Mouse (Mus musculus): ENCODE data around the gene Gm28035. TPM values are rescaled to one million over a fixed set of nuclear protein-coding genes. Genes with fewer than 3 reads are reported as not detected.

The Gm28035 gene
- polyA plus RNA-seq, 1 experiment = 24.8 TPM

GRCm38 (mm10) chr2:30287027-30287373 lies 46.6 kb downstream of the Gm28035 start:
- peak in 1 of 2 experiments; percentile 41 for DNase-seq (ENCODE audit: extremely low spot score in 1 of 2, low spot score in 1 of 2)

GRCm38 (mm10) chr2:30299525-30299924 lies 59.2 kb downstream of the Gm28035 start:
- DNase-seq (ENCODE audit: extremely low spot score in 1 of 2, low spot score in 1 of 2) = no peak

DNA sequence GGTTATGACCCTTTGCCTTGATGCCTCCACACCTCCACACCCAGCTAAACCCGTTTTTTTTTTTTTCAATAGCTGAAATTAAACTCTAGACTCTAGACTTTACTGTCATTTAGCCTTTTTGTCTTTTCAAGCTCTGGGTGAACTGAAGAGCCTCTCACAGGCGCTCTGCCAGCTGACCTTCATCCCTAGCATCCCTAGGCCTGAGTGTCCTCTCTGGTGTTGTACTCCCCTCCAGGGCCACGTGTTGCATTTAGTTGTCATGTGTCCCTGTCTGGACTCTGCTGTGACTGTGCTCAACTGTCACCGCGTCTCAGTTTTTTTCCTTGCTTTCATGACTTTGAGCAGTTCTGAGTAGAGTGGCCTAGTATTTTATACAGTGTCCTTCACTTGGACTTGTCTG lies 59.6 kb downstream of the Gm28035 start:
- DNase-seq (ENCODE audit: extremely low spot score in 1 of 2, low spot score in 1 of 2) = no peak

- DNase-seq (ENCODE audit: extremely low spot score in 1 of 2, low spot score in 1 of 2) = no peak
Measured at GRCm38 (mm10) chr2:30306087-30306486, 65.7 kb downstream of the Gm28035 start.

- no peak for DNase-seq (ENCODE audit: extremely low spot score in 1 of 2, low spot score in 1 of 2)
Measured at GRCm38 (mm10) chr2:30309351-30309750, 69.0 kb downstream of the Gm28035 start.

GRCm38 (mm10) chr2:30311481-30311880 lies 71.1 kb downstream of the Gm28035 start:
- DNase-seq (ENCODE audit: extremely low spot score in 1 of 2, low spot score in 1 of 2) = peak in 1 of 2 experiments; percentile 50

DNA sequence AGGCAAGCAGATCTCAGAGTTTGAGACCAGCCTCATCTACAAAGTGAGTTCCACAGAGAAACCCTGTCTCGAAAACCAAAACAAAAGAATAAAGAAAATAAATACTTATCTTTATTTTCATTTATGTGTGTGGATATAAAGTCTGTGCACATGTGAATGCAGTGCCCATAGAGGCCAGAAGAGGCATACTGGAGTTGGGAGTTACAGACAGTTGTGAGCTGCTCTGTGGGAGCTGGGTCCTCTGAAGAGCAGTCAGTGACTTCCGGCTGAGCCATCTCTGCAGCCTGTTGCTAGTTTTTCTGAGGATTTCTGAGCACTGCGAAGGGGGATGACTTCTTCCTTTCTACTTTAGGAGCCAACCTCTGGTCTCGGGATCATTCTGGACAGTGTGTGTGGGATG lies 75.8 kb downstream of the Gm28035 start:
- DNase-seq (ENCODE audit: extremely low spot score in 1 of 2, low spot score in 1 of 2) = no peak

- peak in 1 of 2 experiments; percentile 22 for DNase-seq (ENCODE audit: extremely low spot score in 1 of 2, low spot score in 1 of 2)
Measured at GRCm38 (mm10) chr2:30316955-30317354, 76.6 kb downstream of the Gm28035 start.

DNA sequence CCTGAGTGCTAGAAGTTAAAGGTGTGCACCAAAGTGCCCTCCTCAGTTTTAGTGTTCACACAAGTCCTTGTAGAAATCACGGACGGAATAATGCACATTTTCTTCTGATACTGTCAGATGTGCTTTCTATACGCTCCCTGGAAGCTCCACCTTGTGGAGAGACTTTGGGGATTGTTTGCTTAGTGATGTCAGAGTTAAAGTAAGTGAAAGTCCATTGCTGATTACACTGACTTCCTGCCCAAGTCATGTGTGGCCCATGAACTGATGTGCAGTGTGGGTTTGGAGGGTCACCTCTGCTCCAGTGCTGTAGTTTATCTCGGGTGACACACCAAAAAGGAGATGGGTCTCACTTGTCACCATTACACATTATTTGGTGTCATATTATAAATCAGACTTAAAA lies 78.9 kb downstream of the Gm28035 start:
- no peak for DNase-seq (ENCODE audit: extremely low spot score in 1 of 2, low spot score in 1 of 2)

- DNase-seq (ENCODE audit: extremely low spot score in 1 of 2, low spot score in 1 of 2) = no peak
Measured at GRCm38 (mm10) chr2:30323111-30323510, 82.7 kb downstream of the Gm28035 start.

- DNase-seq (ENCODE audit: extremely low spot score in 1 of 2, low spot score in 1 of 2) = no peak
Measured at GRCm38 (mm10) chr2:30325296-30325695, 84.9 kb downstream of the Gm28035 start.

DNA sequence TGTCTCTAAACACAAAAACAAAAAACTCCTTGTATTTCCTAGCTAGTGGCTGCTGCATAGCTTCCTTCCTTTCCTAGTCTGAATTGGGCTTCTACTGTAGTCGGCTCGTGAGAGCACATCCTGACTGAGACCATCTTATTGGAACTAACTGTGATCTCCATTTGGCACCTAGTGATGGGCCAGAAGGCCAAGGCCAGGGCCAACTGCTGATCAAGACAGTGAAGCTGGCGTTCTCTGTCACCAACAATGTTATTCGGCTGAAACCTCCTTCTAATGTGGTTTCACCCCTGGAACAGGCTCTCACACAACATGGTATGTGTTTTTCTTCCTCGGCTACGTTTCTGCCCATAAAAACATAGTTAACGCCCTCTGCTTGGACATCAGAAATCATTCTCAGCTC lies 86.9 kb downstream of the Gm28035 start:
- DNase-seq (ENCODE audit: extremely low spot score in 1 of 2, low spot score in 1 of 2) = no peak

- no peak for DNase-seq (ENCODE audit: extremely low spot score in 1 of 2, low spot score in 1 of 2)
Measured at GRCm38 (mm10) chr2:30328791-30329190, 88.4 kb downstream of the Gm28035 start.

Other genes starting within 250 kb of the Gm28035 start
- gene Wdr34, start 191.7 kb upstream of the Gm28035 start, polyA plus RNA-seq (2012; rRNA removed) = 52.7 and 54.8 TPM in 2 replicates
- gene Set, start 183.2 kb upstream of the Gm28035 start, polyA plus RNA-seq (2012; rRNA removed) = 226 and 229 TPM in 2 replicates
- gene Pkn3, start 162.9 kb upstream of the Gm28035 start, polyA plus RNA-seq (2012; rRNA removed) = 2.0 and 2.7 TPM in 2 replicates
- 20.8 and 21.4 TPM in 2 replicates for gene Zdhhc12, start 146.9 kb upstream of the Gm28035 start, polyA plus RNA-seq (2012; rRNA removed)
- gene Zer1, start 116.0 kb upstream of the Gm28035 start, polyA plus RNA-seq (2012; rRNA removed) = 146 and 169 TPM in 2 replicates
- 44.3 and 45.3 TPM in 2 replicates for gene Tbc1d13, start 106.8 kb upstream of the Gm28035 start, polyA plus RNA-seq (2012; rRNA removed)
- 31.9 and 34.3 TPM in 2 replicates for gene Endog, start 69.1 kb upstream of the Gm28035 start, polyA plus RNA-seq (2012; rRNA removed)
- 55.7 and 56.5 TPM in 2 replicates for gene Spout1, start 62.1 kb upstream of the Gm28035 start, polyA plus RNA-seq (2012; rRNA removed)
- gene Kyat1, start 34.7 kb upstream of the Gm28035 start, polyA plus RNA-seq (2012; rRNA removed) = 26.8 and 29.8 TPM in 2 replicates
- 35.1 and 35.7 TPM in 2 replicates for gene Lrrc8a, start 2.9 kb upstream of the Gm28035 start, polyA plus RNA-seq (2012; rRNA removed)
- 33.8 and 34.0 TPM in 2 replicates for gene Phyhd1, start 25.6 kb downstream of the Gm28035 start, polyA plus RNA-seq (2012; rRNA removed)
- gene Gm28038, start 40.5 kb downstream of the Gm28035 start, polyA plus RNA-seq (2012; rRNA removed) = not detected in 2 replicates
- gene Dolk, start 45.8 kb downstream of the Gm28035 start, polyA plus RNA-seq (2012; rRNA removed) = 14.3 and 16.3 TPM in 2 replicates
- 18.3 and 19.4 TPM in 2 replicates for gene Nup188, start 45.8 kb downstream of the Gm28035 start, polyA plus RNA-seq (2012; rRNA removed)
- 569 and 584 TPM in 2 replicates for gene Sh3glb2, start 118.8 kb downstream of the Gm28035 start, polyA plus RNA-seq (2012; rRNA removed)
- gene Miga2, start 123.7 kb downstream of the Gm28035 start, polyA plus RNA-seq (2012; rRNA removed) = 80.9 and 86.8 TPM in 2 replicates
- gene Dolpp1, start 151.7 kb downstream of the Gm28035 start, polyA plus RNA-seq (2012; rRNA removed) = 40.2 and 45.8 TPM in 2 replicates
- gene Crat, start 175.2 kb downstream of the Gm28035 start, polyA plus RNA-seq (2012; rRNA removed) = 46.7 and 53.1 TPM in 2 replicates
- gene Ptpa, start 175.5 kb downstream of the Gm28035 start, polyA plus RNA-seq (2012; rRNA removed) = 155 and 161 TPM in 2 replicates
- gene Ier5l, start 233.7 kb downstream of the Gm28035 start, polyA plus RNA-seq (2012; rRNA removed) = 14.6 and 17.6 TPM in 2 replicates

Measured in frontal cortex, adult 2 months (tissue).